In the genomic region with DNA sequence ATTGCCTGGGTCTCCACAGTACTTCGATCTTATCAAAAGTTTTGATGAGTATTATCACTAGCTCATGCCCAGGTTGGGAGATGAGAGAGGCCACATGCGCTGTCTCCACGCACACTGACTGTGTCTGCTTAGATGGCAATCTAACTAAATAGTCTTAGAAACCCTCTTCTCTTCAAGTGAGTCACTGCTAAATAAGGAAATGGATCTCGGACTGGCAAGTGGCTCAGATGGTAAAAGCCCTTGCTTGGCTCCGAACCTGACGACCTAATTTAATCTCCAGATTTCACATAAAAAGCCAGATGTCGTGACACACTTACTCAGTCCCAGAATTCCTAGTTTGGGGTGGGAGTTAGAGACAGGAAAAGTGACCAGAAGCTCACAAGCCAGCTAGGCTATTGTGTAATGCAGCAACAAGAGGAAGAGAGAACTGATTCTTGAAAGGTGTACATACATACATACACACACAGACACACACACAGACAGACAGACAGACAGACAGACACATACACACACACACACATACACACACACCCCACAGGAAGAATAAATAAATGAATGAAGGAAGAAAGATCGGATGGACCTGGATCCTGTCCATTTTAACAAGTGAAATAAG, we compare ENCODE assay signal across 15 mouse cellular contexts.
A peak's percentile ranks its signal among the peaks of the same experiment; 100 is the strongest.
DNase-seq lines count a peak whose midpoint lies in the region; ATAC-seq lines count a peak whose summit lies in the region.
"Had no signal": no experiment of that assay in that cellular context is flagged by ENCODE, and none has a peak within 500 bp of the region (broad histone marks: within the 10 kb centered on the region; RNA-seq: fewer than 3 reads in every experiment).

No protein-coding gene starts in this region.

- no peaks in the 10 kb centered on the region for H3K9me3 ChIP-seq in heart, embryonic 11.5 days (replicated peaks; ENCODE audit: control insufficient read depth, low read length)
- H3K9me3 ChIP-seq: forebrain, embryonic 15.5 days; limb, embryonic 10.5 days; liver, embryonic 13.5 days had no signal

- 32% methylated on average over 8 of the region's 8 CpGs for WGBS in heart, embryonic 11.5 days (ENCODE audit: insufficient replicate concordance)

- intact Hi-C loops in heart, postnatal 14 days (cut with DNase I), result no loop called here

- no peaks in the 10 kb centered on the region for H3K27me3 ChIP-seq in heart, embryonic 11.5 days (ENCODE audit: control insufficient read depth, insufficient read depth, low read length)
- H3K27me3 ChIP-seq: forebrain, embryonic 15.5 days; liver, embryonic 13.5 days had no signal

- H3K27ac ChIP-seq in heart, embryonic 11.5 days (ENCODE audit: low read depth, low read length), result peak overlapping the region; percentile 50
- H3K27ac ChIP-seq: forebrain, embryonic 15.5 days; limb, embryonic 10.5 days; liver, embryonic 13.5 days had no signal

- no peak overlapping the region for H3K4me2 ChIP-seq in heart, embryonic 11.5 days
- H3K4me2 ChIP-seq: forebrain, embryonic 15.5 days; liver, embryonic 13.5 days; midbrain, embryonic 11.5 days had no signal

- no peak overlapping the region for H3K4me3 ChIP-seq in heart, embryonic 11.5 days (ENCODE audit: low read depth, low read length)
- H3K4me3 ChIP-seq: forebrain, embryonic 15.5 days; limb, embryonic 10.5 days; liver, embryonic 13.5 days had no signal

- H3K4me1 ChIP-seq in heart, embryonic 11.5 days (ENCODE audit: control insufficient read depth, insufficient read depth, low read length), result peaks cover 22% of the 10 kb centered on the region
- H3K4me1 ChIP-seq: liver, embryonic 13.5 days had no signal

- H3K36me3 ChIP-seq in heart, embryonic 11.5 days (ENCODE audit: control insufficient read depth, insufficient read depth, low read length), result no peaks in the 10 kb centered on the region
- H3K36me3 ChIP-seq: forebrain, embryonic 15.5 days; limb, embryonic 10.5 days; liver, embryonic 13.5 days had no signal

- no peak overlapping the region for H3K9ac ChIP-seq in heart, embryonic 11.5 days (ENCODE audit: low read depth, low read length)
- H3K9ac ChIP-seq: forebrain, embryonic 15.5 days; liver, embryonic 13.5 days had no signal

- no peak for ATAC-seq in heart, embryonic 11.5 days (replicated peaks; ENCODE audit: insufficient number of reproducible peaks, low FRiP score, low TSS enrichment)
- ATAC-seq in megakaryocyte, adult 5-6 weeks (ENCODE audit: poor library complexity, severe bottlenecking), result peak; percentile 79
- ATAC-seq: forebrain, embryonic 15.5 days had no signal

- no peak for DNase-seq in heart, postnatal 14 days
- peak; percentile 19 for DNase-seq in right cerebral cortex, adult 18-20 months
- no peak for DNase-seq in right cerebral cortex, postnatal 25 days
- DNase-seq in cerebellum, adult 9-10 months, result no peak
- DNase-seq in kidney, postnatal 36 days, result no peak
- DNase-seq: cerebellum, adult 18-20 months; kidney, adult 11 months; kidney, postnatal 14 days; liver, embryonic 13.5 days; lung, postnatal 14 days had no signal
